Mouse (Mus musculus) heart, adult 8-10 months (tissue): ENCODE data around the gene Tnfsf13. TPM values are rescaled to one million over a fixed set of nuclear protein-coding genes. Genes with fewer than 3 reads are reported as not detected.
"Not testable (repeated sequence)": the region's sequence is repeated elsewhere in the genome, so short reads cannot be mapped to it uniquely, and the experiment has no call there.

Source experiments
- DNase-seq: peaks from one replicate; pipeline ENCODE4 v3.0.0; 2022; ENCODE audit warnings: low spot score
- total RNA-seq, 4 experiments: library from RNA; stranded (reverse); gene quantifications; 2 replicates each; pipeline ENCODE4 v1.2.4; 2022

The Tnfsf13 gene
- total RNA-seq, 4 experiments from 2014 or later, result 2.6 to 4.3 (median 2.9) TPM

DNA sequence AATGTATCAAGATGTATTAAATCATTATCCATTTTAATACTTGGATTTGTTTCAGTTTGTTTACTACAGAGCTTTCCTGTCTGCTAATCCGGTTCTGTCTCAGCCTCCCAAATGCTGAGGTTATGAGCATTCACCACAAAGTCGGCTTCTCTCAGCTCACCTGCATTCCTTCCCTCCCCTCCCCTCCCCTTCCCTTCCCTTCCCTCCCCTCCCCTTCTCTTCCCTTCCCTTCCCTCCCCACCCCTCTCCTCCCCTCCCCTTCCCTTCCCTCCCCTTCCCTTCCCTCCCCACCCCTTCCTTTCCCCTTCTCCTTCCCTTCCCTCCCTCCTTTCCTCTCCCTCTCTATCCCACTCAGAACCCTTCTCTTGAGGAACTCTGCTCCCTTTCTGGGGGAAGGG, 19.0 kb upstream of the Tnfsf13 start:
- no peak for DNase-seq

GRCm38 (mm10) chr11:69703814-69704612, 18.4 kb upstream of the Tnfsf13 start:
- DNase-seq, result no peak

GRCm38 (mm10) chr11:69703381-69703780, 17.8 kb upstream of the Tnfsf13 start:
- DNase-seq, result not testable (repeated sequence)

DNA sequence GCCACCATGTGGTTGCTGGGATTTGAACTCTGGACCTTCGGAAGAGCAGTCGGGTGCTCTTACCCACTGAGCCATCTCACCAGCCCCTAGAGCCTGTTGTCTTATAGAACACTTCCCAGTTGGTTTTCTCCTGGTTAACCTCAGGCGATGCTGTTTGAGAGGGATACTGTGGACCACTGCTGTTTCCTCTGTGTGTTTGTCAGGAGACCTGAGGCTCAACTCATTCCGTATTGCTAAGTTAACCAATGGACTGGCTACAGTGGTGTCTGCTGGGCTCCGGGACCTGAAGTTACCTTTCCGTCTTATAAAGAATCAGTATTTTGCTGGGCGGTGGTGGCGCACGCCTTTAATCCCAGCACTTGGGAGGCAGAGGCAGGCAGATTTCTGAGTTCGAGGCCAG, 17.3 kb upstream of the Tnfsf13 start:
- not testable (repeated sequence) for DNase-seq

DNA sequence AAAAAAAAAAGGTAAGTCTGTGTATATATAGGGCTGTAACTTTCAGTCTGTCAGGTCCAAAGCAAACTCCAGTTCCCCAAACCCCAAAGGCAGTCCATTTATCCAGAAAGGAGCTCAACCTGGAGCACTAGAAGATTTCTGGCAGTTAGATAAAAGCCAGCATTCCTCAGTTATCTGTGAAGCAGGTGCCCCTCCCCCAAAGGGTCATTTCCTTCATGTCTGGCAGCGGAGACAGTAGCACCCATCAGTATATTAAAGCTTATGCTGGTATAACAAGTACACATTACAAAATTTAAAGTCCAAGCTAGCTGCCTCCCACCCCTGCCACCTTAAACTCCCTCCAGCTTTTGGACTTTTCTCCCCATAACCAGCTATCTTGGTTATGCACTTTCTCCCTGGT, 14.0 kb upstream of the Tnfsf13 start:
- no peak for DNase-seq

GRCm38 (mm10) chr11:69698574-69698973, 13.0 kb upstream of the Tnfsf13 start:
- no peak for DNase-seq

DNA sequence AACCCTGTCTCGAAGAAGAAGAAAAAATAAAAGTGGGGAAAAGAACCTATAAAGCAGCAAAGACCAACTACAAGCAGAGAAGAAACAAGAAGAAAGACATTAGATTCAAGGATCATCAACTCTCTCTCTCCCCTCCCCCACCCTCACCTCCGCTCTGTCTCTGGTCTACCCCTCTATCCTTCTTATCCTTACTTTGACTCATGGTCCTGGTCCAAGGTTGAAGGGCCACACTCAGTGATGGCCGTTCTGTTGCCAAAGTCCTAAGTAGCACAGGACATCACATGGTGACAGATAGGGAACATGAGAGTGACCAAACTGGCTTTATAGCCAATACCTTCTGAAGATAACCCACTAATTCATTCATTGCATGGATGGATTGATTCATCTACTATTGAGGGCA, 11.8 kb upstream of the Tnfsf13 start:
- DNase-seq, result no peak

DNA sequence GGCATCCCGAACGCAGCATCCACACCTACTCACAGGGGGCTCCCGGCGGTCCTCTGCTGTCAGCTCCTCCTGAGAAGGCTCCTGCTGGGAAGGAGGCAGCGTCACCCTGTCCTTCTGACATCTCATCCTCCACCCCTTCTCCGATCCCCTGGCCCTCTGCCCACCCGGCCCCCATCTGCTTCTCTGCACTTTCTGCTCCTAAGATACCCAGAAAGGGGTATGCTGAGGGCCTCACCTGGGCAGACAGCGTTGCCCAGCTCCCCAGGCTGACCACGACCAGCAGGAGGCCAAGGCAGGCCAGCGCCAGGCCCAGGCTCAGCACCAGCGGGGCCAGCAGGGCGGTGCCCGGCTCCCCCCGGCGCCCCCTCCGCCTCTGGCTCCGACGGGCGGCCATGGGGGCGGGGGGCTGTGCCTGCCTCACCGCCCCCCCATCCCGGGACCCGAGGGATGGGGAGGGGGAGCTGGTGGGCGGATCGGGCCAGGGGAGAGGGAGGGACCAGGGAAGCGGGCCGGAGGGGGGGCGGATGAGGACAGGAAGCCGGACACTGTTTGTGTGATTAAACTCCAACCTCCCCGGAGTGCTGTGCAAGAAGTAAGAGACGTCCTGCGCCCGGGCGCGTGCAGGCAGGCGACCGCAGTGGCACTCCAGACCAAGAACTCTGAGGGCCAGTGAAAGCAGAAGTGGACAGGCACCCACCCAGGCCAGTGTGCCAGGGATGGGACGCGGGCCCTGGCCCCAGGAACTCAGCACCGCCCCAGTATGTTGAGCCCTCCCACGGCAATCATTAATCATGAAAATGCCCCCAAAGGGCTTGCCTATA, 10.0 kb upstream of the Tnfsf13 start, which contains the start of the genes Tnfsf12 and Tnfsfm13:
Gene Tnfsf12 (minus strand): TSS at position 489 of the 821 bp plus-strand sequence.
Gene Tnfsfm13 (minus strand): TSS at position 738 of the 821 bp plus-strand sequence.
- DNase-seq, result peak; percentile 80

- no peak for DNase-seq
Measured at GRCm38 (mm10) chr11:69695046-69695360, 9.4 kb upstream of the Tnfsf13 start.

DNA sequence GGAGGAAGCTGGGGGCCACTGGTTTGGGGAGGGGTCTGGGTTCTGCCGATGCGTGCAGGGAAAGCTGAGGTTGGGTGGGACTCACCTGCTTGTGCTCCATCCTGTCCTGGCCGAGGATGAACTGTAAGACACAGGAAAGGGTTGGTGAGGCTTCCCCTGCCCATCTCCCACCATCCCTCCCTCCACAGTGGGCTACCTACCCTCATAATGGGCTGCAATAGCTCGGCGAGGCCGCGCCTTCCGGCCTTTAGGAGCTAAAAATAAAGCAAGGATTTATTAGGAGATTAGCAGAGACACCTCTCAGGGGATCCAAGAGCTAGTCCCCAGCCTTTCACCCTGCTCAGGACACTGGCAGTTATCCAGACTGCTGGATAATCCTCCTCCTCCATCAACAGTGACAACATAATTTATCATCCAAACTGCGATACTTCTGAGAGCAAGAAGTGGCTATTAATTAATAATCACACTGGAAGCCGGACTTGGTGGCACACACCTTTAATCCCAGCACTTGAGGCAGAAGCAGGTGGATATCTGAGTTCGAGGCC, 7.9 kb upstream of the Tnfsf13 start:
- DNase-seq, result no peak

- no peak for DNase-seq
Measured at GRCm38 (mm10) chr11:69692863-69693262, 7.3 kb upstream of the Tnfsf13 start.

GRCm38 (mm10) chr11:69692196-69692811, 6.7 kb upstream of the Tnfsf13 start:
- no peak for DNase-seq

- DNase-seq, result no peak
Measured at GRCm38 (mm10) chr11:69689891-69690290, 4.3 kb upstream of the Tnfsf13 start.

DNA sequence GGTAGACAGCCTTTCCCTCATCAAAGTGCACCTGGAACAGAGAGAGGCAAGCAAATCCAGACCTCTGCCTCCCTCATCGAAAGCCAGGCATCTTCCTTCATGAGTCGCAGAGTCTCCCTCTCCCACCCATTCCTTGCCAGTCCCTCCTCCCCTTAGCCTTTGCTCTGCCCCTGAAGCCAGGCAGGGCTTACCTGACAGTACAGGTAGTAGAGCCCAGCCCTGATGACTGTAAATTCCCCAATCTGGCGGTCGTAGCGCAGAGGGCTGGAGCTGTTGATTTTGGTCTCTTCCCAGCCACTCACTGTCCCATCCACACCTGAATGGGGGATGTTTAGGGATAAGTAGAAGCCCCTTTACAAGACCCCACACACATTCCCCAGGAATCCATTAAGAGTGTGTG, 1.5 kb upstream of the Tnfsf13 start:
- no peak for DNase-seq

DNA sequence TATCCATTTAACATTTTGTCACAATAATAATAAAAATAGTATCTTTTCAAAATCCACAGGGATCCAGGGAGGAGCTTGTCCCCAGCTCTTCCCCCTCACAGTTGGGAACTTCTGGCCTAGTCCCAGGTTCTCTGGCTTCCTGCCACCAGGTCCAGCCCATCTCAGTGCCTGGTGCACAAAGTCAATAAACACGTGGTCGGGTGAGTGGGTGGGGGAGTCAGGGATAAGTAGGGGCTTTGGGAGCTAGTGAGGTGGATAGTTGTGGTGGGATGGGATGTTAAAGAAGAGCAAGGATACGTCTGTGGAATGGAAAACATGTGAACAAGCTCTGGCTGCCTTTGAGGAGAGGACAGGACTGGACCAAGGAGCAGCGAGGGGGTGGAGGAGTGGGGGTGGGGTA, 793 bp upstream of the Tnfsf13 start:
- DNase-seq, result peak; percentile 86

GRCm38 (mm10) chr11:69684936-69685335, 648 bp downstream of the Tnfsf13 start:
- no peak for DNase-seq

DNA sequence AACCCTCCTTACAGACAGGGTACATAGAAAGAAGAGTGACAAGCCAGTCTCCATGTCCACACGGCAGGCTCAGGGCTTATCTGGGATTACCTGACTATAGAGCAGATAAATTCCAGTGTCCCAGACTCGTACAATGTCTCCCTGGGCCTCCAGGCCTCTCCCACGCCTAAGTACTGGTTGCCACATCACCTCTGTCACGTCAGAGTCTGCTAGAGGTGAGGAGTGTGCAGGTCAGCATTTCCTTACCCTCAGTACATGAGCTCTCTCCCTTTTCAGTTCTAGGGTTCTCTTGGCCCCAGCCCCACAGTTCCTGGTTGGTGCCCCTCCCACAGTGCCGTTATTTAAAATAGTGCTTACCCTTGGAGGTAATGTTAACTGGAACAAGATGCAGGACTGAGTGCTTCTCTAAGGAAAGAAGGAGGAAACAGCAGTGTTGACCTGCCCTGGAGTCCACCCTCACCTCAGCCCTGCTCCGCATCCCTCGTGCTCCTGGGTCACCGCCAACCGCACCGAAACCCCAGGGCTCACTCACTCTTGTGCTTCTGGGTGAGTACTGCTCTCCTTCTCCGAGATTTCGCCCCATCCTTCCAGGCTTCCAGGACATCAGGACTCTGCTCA, 1.3 kb downstream of the Tnfsf13 start:
- no peak for DNase-seq

DNA sequence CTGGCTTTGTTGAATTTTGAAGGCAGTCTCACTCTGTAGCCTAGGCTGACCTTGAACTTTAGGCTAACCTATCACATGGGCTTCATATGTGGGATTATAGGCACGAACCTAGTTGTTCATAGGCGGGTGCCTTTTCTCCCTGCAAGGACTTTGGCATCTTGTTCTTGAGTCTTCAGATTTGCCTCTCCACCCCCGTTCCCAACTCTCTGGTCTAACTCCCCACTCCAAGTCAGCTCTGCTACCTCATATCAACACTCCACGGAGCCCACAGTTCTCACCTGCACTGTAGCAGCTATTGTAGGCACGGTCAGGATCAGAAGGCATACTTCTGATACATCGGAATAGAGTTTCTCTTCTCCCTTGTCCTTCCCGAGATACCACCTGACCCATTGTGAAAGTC, 2.0 kb downstream of the Tnfsf13 start:
- no peak for DNase-seq

- peak; percentile 93 for DNase-seq
Measured at GRCm38 (mm10) chr11:69682840-69683533, 2.6 kb downstream of the Tnfsf13 start.

DNA sequence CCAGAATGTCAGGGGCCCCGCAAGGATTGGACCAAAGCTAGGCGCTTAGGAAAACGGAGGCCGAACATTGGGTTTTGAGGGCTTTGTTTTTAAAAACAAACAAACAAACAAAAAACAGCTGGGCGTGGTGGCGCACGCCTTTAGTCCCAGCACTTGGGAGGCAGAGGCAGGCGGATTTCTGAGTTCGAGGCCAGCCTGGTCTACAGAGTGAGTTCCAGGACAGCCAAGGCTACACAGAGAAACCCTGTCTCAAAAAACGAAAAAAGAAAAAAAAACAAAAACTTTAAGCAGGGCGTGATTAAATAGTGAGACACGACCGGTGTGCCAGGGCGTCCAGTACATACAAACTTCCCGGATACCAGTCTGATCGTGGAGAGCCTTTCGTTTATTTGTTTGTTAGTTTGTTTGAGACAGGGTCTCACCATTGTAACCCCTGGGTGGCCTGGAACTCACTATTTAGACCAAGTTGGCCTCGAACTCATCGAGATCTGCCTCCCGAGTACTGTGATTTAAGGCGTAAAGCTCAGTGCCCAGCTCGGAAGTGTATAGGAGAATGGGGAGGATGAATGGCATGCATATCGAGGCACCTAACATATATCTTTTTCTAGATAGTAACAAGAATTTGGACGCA, 3.3 kb downstream of the Tnfsf13 start:
- no peak for DNase-seq
